ENCODE assay signal across 8 mouse cellular contexts in the genomic region with DNA sequence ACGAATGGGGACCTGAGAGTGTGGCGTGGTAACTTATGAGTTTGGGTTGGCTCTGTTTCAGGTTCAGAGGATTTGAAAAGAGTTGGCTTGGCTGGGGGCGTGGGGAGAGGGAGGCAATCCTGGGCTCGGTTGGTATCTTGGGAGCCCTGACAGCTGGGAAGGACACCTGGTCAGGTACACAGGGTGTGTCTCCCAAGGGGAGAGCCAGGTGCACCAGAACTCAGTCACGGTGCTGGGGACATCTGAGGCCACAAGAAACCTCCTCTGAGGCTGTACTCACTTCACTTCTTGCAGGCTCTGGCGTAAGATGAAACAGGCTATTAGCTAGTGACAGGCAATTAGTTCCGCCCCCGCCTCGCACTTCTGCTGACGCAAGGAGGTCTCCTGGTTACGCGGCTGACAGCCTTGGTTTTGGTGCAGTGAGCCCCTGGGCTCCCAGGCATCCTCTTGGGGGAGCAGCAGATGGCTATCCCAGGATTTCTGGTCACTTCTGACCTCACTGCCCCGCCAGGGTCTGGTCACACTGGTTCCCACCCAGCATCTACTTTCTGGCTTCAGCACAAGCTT. TPM values are rescaled to one million over a fixed set of nuclear protein-coding genes. Genes with fewer than 3 reads are reported as not detected.
DNase-seq lines count a peak whose midpoint lies in the region; ATAC-seq lines count a peak whose summit lies in the region.

No protein-coding gene starts in this region.

- H3K9ac ChIP-seq in forebrain, embryonic 14.5 days (ENCODE audit: low read length): no peak overlapping the region

- 22% methylated on average over 13 of the region's 13 CpGs for WGBS in forebrain, embryonic 14.5 days

- H3K27me3 ChIP-seq in forebrain, embryonic 14.5 days (replicated peaks; ENCODE audit: control insufficient read depth, insufficient read depth, low read length): no peaks in the 10 kb centered on the region

- no peak for ATAC-seq in forebrain, embryonic 14.5 days
- peak; percentile 67 for ATAC-seq in neutrophil, adult 5-6 weeks (ENCODE audit: extremely low read depth, insufficient number of reproducible peaks, low FRiP score, poor library complexity, severe bottlenecking)

- H3K4me1 ChIP-seq in forebrain, embryonic 14.5 days (ENCODE audit: control insufficient read depth, insufficient read depth, low read length): peaks cover 52% of the 10 kb centered on the region

- no peaks in the 10 kb centered on the region for H3K36me3 ChIP-seq in forebrain, embryonic 14.5 days (ENCODE audit: control insufficient read depth, insufficient read depth, low read length)

- no peak overlapping the region for H3K4me3 ChIP-seq in forebrain, embryonic 14.5 days (ENCODE audit: low read depth, low read length)

- H3K27ac ChIP-seq in forebrain, embryonic 14.5 days (ENCODE audit: low read depth, low read length): peak overlapping the region; percentile 6; the same call in 1 of the 2 replicates

- intact Hi-C loops in left cerebral cortex, postnatal 25 days (cut with DNase I): no loop called here

- DNase-seq in right cerebral cortex, adult 18-20 months: peak; percentile 76
- DNase-seq in right cerebral cortex, postnatal 25 days: no peak
- DNase-seq in forebrain, embryonic 14.5 days (ENCODE audit: low spot score): peak; percentile 80
- peak; percentile 37 to 53 for DNase-seq in left cerebral cortex, postnatal 25 days (ENCODE audit: low spot score in 2 of 2)
- DNase-seq in T-cell, adult 2 months (ENCODE audit: low spot score): no peak
- no peak for DNase-seq in cerebellum, adult 18-20 months
- DNase-seq in thymus, postnatal 14 days: no peak

- H3K4me2 ChIP-seq in forebrain, embryonic 14.5 days (ENCODE audit: low read length): no peak overlapping the region

- no peaks in the 10 kb centered on the region for H3K9me3 ChIP-seq in forebrain, embryonic 14.5 days (replicated peaks; ENCODE audit: control insufficient read depth, low read length)

RNA-seq across cellular contexts. Expression of a gene that starts 24.9 kb away (rescaled TPM):
- polyA plus RNA-seq in forebrain, embryonic 14.5 days (2014; fragmentation: Nextera tagmentation; extraction: Ambion mirVana): 0.90 and 1.2 TPM in 2 replicates
- total RNA-seq in left cerebral cortex, postnatal 25 days (2021): 1 to 10 TPM; 4.6 to 6.3 TPM
- total RNA-seq in neutrophil, adult 5-6 weeks (2017): 98.6 and 118 TPM in 2 replicates

Comparison
In these comparisons a context has a peak if more than half of its experiments do, and no peak if none do; other contexts are left out.
1. DNase-seq: peak in right cerebral cortex, adult 18-20 months (single experiment), forebrain, embryonic 14.5 days (single experiment) and left cerebral cortex, postnatal 25 days (2 of 2); none in right cerebral cortex, postnatal 25 days (single experiment), T-cell, adult 2 months (single experiment), cerebellum, adult 18-20 months (0 of 2) and thymus, postnatal 14 days (single experiment).
2. RNA of a gene that starts 24.9 kb away (total RNA-seq): 98.6 to 118 TPM in neutrophil, adult 5-6 weeks; 4.6 to 6.3 TPM in left cerebral cortex, postnatal 25 days; every median in the first group is over 10 times any median in the second.